Mouse (Mus musculus) kidney, embryonic 14.5 days (tissue): ENCODE measurements around the gene Hspa4. TPM values are rescaled to one million over a fixed set of nuclear protein-coding genes. Genes with fewer than 3 reads are reported as not detected.
"Not testable (repeated sequence)": the region's sequence is repeated elsewhere in the genome, so short reads cannot be mapped to it uniquely, and the experiment has no call there.

Experiments used
- ATAC-seq: fragments of 200-750 bp; cut with Nextera tagmentation; 2 replicates; pipeline ENCODE4 v1.8.0; 2017; ENCODE audit warnings: moderate number of reproducible peaks, mild to moderate bottlenecking, moderate TSS enrichment, moderate library complexity; ENCODE audit not compliant: low FRiP score, low TSS enrichment
- H3K27ac ChIP-seq: fragments of 300-500 bp; sonication (generic); 2 replicates; pipeline ENCODE4 v1.5.1; 2014; ENCODE audit warnings: low read depth, mild to moderate bottlenecking, low read length, moderate library complexity, mixed read lengths
- H3K27me3 ChIP-seq: fragments of 300-500 bp; sonication (generic); 2 replicates; pipeline ENCODE4 v1.6.1; 2014; ENCODE audit warnings: mild to moderate bottlenecking, low read length; ENCODE audit not compliant: control insufficient read depth, insufficient read depth
- H3K36me3 ChIP-seq: fragments of 300-500 bp; sonication (generic); 2 replicates; pipeline ENCODE4 v1.6.1; 2014; ENCODE audit warnings: low read length, mixed read lengths; ENCODE audit not compliant: control insufficient read depth, insufficient read depth
- H3K4me1 ChIP-seq: fragments of 300-500 bp; sonication (generic); 2 replicates; pipeline ENCODE4 v1.6.1; 2014; ENCODE audit warnings: low read length, mixed read lengths; ENCODE audit not compliant: control insufficient read depth, insufficient read depth
- H3K4me2 ChIP-seq: fragments of 300-500 bp; sonication (generic); replicated peaks from 2 replicates; pipeline ENCODE4 v1.6.1; 2014; ENCODE audit warnings: low read depth, mild to moderate bottlenecking, low read length
- H3K4me3 ChIP-seq: fragments of 300-500 bp; sonication (generic); 2 replicates; pipeline ENCODE4 v1.5.1; 2014; ENCODE audit warnings: mild to moderate bottlenecking, low read length
- H3K9ac ChIP-seq: fragments of 300-500 bp; sonication (generic); 2 replicates; pipeline ENCODE4 v1.6.1; 2014; ENCODE audit warnings: low read depth, mild to moderate bottlenecking, low read length, moderate library complexity
- H3K9me3 ChIP-seq: fragments of 300-500 bp; sonication (generic); 2 replicates; pipeline ENCODE4 v1.6.1; 2016; ENCODE audit warnings: low read length; ENCODE audit not compliant: control insufficient read depth
- WGBS: fragments of 180-500 bp; shearing (Covaris S2); extraction: QIAGEN DNeasy Blood & Tissue Kit; methylation state at CpG from one replicate; pipeline ENCODE4 v1.1.7; 2014; 5-methylcytosine and 5-hydroxymethylcytosine counted together
- polyA plus RNA-seq: library from polyadenylated mRNA; unstranded; fragments of >200 nt; fragmentation: Nextera tagmentation; extraction: Ambion mirVana; gene quantifications from 2 replicates; pipeline ENCODE4 v1.2.1, GENCODE M21; 2014

Hspa4 gene
- polyA plus RNA-seq, 1 experiment from 2014 or later = 110 TPM

DNA sequence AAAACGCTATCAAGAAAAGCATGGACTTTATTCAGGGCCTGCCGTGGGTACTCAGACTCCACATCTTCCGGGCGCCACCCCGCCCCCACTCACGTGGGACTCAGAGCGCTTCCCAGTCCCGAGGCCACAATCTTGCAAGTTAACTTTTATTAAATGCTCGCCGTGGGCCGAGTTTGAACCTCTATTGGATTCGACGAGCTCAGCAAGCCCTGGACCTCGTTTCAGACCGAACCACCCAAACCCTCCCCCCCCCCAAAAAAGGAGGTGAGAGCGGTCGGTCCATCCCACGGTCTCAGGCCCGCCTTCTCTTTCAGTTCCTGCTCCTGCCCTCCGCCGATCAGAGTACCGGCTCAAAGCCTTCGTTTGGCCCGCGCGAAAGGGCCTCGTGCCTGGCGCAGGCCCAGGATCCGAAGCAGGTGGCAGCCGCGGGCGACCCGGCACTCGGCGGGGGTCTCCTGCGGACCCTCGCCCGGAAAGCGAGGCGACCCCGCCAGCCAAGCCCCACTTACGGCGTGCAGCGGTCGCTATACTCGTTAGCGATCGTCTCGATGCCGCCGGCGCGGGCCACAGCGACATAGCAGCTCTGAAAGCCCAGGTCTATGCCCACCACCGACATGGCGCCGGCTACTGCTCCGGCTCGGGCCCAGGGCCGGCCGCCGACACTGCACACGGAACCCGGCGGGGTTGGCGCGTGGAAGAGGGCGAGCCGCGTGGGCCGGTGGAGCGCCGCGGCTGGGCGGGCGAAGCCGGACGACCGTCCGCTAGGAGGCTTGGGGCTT, 517 bp downstream of the Hspa4 start:
- under 1% methylated on average over 79 of the region's 80 CpGs for WGBS
- Histone ChIP-seq H3K9me3 (no peaks in the 10 kb centered on the region), H3K4me2 (peak overlapping the region; percentile 66), H3K9ac (peak overlapping the region; percentile 98), H3K4me1 (peaks cover 15% of the 10 kb centered on the region), H3K4me3 (peak overlapping the region; percentile 99), H3K27ac (peak overlapping the region; percentile 99), H3K27me3 (no peaks in the 10 kb centered on the region), H3K36me3 (peaks cover 10% of the 10 kb centered on the region; the same call in 1 of the 2 replicates)
- peak; percentile 13 for ATAC-seq

DNA sequence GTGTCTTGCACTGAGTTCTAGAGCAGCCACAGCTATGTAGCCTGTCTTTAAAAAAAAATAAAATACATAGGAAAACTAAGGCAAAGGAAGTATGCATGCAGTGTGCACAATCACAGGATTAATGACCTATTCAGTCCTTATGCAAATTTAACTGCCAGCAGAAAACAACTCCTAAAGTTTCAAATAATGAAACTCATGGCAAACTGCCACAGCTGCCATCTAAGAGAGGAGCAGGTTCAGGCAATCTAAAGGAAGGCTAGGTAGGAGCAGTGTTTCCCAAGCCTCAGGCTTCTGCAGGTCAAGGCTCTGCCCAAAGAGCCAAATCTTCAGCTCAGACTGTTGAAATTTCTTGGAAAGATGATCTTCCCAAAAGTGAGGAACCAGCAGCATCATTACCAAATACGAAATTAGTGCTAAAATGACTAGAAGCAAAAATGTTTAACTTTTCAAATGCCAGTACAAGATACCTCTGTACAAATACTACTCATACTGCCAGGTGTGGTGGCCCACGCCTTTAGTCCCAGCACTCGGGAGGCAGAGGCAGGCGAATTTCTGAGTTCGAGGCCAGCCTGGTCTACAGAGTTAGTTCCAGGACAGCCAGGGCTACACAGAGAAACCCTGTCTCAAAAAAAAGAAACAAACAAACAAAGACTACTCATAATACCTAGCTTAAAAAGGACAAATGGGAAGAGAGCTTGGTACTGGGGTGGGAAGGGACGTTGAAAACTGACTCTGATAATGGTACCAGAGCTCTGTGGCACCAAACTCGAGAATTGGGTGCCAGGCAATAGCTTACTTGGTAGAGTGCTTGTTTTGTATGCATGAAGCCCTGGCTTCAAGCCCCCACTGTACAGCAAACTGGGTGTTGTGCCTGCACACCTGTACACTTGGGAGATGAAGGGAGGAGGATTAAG, 2.1 kb downstream of the Hspa4 start:
- peak overlapping the region; percentile 66; the same call in 1 of the 2 replicates for H3K4me2 ChIP-seq

DNA sequence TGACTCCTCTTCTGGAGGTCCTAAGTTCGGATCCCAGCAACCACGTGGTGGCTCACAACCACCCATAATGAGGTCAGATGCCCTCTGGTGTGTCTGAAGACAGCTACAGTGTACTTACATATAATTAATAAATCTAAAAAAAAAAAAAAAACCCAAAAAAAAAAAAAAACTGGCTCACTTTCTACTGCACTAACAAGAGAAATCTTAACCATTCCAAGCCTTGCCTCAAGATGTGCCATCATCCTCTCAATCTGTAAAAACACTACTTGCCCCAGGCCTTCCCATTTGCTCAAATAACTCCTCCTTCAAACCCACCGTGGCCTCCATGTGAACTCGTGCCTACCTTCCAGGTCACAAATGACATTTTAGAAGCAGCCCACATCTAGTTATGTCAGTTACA, 3.4 kb downstream of the Hspa4 start:
- H3K27ac ChIP-seq = no peak overlapping the region
- peaks cover 20% of the 10 kb centered on the region for H3K36me3 ChIP-seq
- ATAC-seq = no peak
- H3K9me3 ChIP-seq = no peaks in the 10 kb centered on the region
- H3K4me1 ChIP-seq = peaks cover 15% of the 10 kb centered on the region
- no peak overlapping the region for H3K4me3 ChIP-seq
- no peaks in the 10 kb centered on the region for H3K27me3 ChIP-seq
- H3K4me2 ChIP-seq = no peak overlapping the region
- no peak overlapping the region for H3K9ac ChIP-seq
- 73% methylated on average over 4 of the region's 4 CpGs for WGBS

More for the DNA sequence above, 2.1 kb downstream of the Hspa4 start:
- Histone ChIP-seq H3K27me3 (no peaks in the 10 kb centered on the region), H3K9me3 (no peaks in the 10 kb centered on the region), H3K4me1 (peaks cover 15% of the 10 kb centered on the region), H3K27ac (no peak overlapping the region), H3K9ac (peak overlapping the region; percentile 98), H3K4me3 (peak overlapping the region; percentile 99; the same call in 1 of the 2 replicates), H3K36me3 (peaks cover 10% of the 10 kb centered on the region; the same call in 1 of the 2 replicates)
- ATAC-seq = no peak
- 80% methylated on average over 7 of the region's 7 CpGs for WGBS

DNA sequence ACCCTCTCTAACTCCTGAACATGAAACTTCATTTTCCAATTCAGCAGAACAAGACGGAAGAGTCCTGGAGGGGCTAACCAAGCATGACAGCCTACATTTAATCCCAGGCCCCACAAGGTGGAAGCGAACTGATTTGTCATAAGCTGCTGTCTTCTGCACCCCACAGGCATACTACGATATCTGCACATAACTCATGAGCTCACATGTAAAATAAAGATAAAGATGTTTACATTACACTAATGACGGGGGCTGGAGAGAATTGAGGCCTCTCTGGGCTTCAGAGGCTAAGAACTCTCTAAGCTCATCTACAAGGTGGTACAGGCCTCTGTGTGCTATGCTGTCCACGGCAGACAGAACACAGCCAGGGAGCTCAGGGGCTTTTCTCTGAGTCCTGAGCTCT, 5.8 kb downstream of the Hspa4 start:
- no peak overlapping the region for H3K4me2 ChIP-seq
- H3K27ac ChIP-seq = no peak overlapping the region
- no peak overlapping the region for H3K4me3 ChIP-seq
- no peaks in the 10 kb centered on the region for H3K9me3 ChIP-seq
- H3K36me3 ChIP-seq = peaks cover 42% of the 10 kb centered on the region
- WGBS = 84% methylated on average over 5 of the region's 5 CpGs
- no peaks in the 10 kb centered on the region for H3K27me3 ChIP-seq
- H3K9ac ChIP-seq = no peak overlapping the region
- H3K4me1 ChIP-seq = peaks cover 13% of the 10 kb centered on the region
- ATAC-seq = no peak

DNA sequence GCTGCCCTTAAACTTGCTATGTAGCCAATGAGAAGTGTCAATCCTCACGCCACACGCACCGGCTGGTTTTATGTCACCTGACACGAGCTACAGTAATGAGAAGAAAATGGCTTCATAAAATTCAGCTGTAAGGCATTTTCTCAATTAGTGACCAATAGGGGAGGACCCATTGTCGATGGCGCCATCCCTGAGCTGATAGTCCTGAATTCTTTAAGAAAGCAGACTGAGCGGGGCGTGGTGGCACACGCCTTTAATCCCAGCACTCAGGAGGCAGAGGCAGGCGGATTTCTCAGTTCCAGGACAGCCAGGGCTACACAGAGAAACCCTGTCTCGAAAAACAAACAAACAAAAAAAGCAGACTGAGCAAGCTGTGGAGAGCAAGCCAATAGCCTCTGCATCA, 9.4 kb downstream of the Hspa4 start:
- H3K36me3 ChIP-seq = peaks cover 67% of the 10 kb centered on the region
- H3K9me3 ChIP-seq = no peaks in the 10 kb centered on the region
- no peak for ATAC-seq

DNA sequence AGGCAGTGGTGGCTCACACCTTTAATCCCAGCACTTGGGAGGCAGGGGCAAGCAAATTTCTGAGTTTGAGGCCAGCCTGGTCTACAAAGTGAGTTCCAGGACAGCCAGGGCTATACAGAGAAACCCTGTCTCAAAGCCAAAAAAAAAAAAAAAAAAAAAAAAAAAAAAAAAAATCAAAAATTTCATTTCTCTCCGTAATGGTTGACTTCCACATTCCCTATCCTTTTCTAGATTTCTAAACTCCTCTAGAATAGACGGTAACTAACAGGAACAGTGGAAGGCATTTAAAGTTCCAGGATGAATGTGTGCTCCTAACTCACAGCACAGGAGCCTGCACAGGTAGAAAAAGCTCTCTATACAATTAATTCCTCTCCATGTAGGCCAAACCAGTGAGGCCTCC, 10.1 kb downstream of the Hspa4 start:
- not testable (repeated sequence) for H3K4me2 ChIP-seq, H3K27ac ChIP-seq, H3K4me3 ChIP-seq, ATAC-seq, H3K9ac ChIP-seq, H3K27me3 ChIP-seq, H3K9me3 ChIP-seq, H3K4me1 ChIP-seq
- H3K36me3 ChIP-seq = peaks cover 73% of the 10 kb centered on the region
- WGBS = 95% methylated on average over 2 of the region's 2 CpGs

More for the DNA sequence above, 9.4 kb downstream of the Hspa4 start:
- Histone ChIP-seq H3K9ac (no peak overlapping the region), H3K4me2 (no peak overlapping the region), H3K27me3 (no peaks in the 10 kb centered on the region), H3K4me3 (no peak overlapping the region), H3K4me1 (no peaks in the 10 kb centered on the region), H3K27ac (no peak overlapping the region)
- 91% methylated on average over 11 of the region's 11 CpGs for WGBS

DNA sequence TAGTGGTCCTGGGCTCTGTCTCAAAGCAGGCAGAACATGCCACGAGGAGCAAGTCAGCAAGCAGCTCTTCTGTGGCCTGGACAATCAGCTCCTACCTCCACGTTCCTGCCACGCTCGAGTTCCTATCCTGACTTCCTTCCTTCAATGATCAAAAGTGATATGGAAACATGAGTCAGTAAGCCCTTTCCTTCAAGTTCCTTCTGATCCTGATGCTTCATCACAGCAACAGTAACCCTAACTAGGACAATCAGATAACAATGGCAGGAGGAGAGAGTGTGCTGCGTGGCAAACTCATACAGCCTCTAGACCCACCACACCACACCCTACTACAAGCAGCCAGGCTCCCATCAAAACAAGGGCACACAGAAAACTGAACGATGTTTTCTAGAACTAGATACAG, 14.4 kb downstream of the Hspa4 start:
- Histone ChIP-seq H3K36me3 (peaks cover 92% of the 10 kb centered on the region), H3K4me2 (no peak overlapping the region), H3K9ac (no peak overlapping the region), H3K4me1 (no peaks in the 10 kb centered on the region), H3K4me3 (no peak overlapping the region), H3K27ac (no peak overlapping the region), H3K27me3 (no peaks in the 10 kb centered on the region), H3K9me3 (no peaks in the 10 kb centered on the region)
- no peak for ATAC-seq
- 75% methylated on average over 6 of the region's 6 CpGs for WGBS

DNA sequence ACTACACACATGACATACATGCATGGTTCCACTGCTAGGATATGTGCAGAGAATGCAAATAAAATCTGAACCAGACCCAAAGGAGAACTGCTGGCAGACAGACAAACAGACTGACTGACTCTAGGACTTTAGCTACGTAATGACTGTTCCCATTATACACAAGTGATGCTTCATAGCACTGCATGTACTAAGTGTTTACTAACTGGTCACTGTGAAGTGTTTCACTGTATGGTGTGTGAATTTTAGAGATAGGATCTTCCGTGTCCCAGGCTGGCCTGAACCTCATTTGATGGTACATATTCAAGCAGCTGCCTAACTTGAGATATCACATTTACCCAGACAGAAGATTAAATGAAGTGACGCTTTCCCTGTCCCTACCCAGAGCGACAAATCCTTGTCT, 21.8 kb downstream of the Hspa4 start:
- no peaks in the 10 kb centered on the region for H3K27me3 ChIP-seq
- H3K4me1 ChIP-seq = no peaks in the 10 kb centered on the region
- 86% methylated on average over 4 of the region's 4 CpGs for WGBS
- H3K4me3 ChIP-seq = no peak overlapping the region
- H3K9ac ChIP-seq = no peak overlapping the region
- H3K36me3 ChIP-seq = peaks cover 86% of the 10 kb centered on the region
- no peaks in the 10 kb centered on the region for H3K9me3 ChIP-seq
- H3K27ac ChIP-seq = no peak overlapping the region
- no peak for ATAC-seq
- no peak overlapping the region for H3K4me2 ChIP-seq

DNA sequence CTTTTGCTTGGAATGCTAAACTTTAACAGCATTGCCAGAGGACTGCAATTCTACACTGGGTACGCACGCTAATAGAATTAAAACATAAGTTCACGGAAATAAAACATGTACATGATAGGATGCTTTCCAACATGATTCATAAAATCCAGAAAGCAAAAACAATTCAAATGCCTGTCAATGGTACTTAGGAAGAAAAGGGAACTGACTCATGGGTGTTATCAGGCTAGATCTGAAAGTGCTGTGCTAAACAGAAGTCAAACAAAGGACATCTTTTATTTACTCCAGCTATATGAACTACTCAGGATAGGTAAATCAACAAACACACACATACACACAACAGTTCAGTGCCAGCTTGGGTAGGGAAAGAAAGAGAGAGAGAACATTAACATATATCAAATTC, 24.9 kb downstream of the Hspa4 start:
- no peak overlapping the region for H3K27ac ChIP-seq
- H3K4me3 ChIP-seq = no peak overlapping the region
- 97% methylated on average over 3 of the region's 3 CpGs for WGBS
- no peak overlapping the region for H3K9ac ChIP-seq
- H3K9me3 ChIP-seq = no peaks in the 10 kb centered on the region
- no peaks in the 10 kb centered on the region for H3K27me3 ChIP-seq
- H3K4me1 ChIP-seq = no peaks in the 10 kb centered on the region
- H3K36me3 ChIP-seq = peaks cover 89% of the 10 kb centered on the region
- ATAC-seq = no peak
- H3K4me2 ChIP-seq = no peak overlapping the region
